Mouse (Mus musculus) activated CD4-positive, CD25-positive, alpha-beta regulatory T cell, adult 4 months (primary cell): ENCODE measurements around the gene Chka. TPM values are rescaled to one million over a fixed set of nuclear protein-coding genes. Genes with fewer than 3 reads are reported as not detected.

Source experiments
- ATAC-seq: one replicate; pipeline ENCODE4 v1.8.0; 2017
- polyA plus RNA-seq, 2 experiments: library from polyadenylated mRNA; unstranded; fragments of 100-300 nt; shearing (Covaris generic); gene quantifications; one replicate each; pipeline ENCODE4 v1.2.1; 2017

Chka gene
- polyA plus RNA-seq, 2 experiments from 2014 or later = 3.0 to 3.2 TPM

DNA sequence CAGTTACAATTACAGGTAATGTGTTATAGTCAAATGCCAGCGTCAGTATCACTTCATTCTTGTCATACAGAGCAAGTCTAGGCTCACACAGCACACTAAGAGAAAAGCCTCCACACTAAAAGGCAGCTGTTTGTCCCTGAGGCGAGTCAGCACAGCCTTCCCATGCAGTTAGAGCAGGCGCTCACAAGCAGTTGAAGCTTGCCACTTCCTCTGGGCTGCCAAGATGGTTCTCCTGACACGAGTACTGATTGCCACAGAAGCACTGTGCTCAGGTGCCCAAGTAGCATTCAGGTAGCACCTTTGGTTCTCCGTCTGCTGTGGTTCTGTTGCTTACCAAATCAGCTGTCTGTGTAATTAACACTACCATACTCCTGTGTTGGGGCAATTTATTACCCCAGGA, 37.5 kb downstream of the Chka start:
- ATAC-seq = no peak

DNA sequence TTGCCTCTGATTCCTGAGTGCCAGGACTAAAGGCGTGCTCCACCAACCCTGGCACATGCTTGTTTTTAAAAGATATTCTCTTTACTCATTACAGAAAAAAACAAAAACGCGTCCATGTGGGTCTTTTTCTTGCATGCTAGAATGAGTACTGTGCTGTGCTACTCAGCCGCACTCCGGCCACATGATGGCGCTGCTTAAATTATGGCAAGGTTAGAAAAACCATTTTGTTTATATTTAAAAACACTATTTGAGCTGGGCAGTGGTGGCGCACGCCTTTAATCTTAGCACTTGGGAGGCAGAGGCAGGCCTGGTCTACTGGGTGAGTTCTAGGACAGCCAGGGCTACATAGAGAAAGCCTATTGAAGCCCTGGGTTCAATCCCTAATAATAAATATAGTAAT, 38.6 kb downstream of the Chka start:
- no peak for ATAC-seq

DNA sequence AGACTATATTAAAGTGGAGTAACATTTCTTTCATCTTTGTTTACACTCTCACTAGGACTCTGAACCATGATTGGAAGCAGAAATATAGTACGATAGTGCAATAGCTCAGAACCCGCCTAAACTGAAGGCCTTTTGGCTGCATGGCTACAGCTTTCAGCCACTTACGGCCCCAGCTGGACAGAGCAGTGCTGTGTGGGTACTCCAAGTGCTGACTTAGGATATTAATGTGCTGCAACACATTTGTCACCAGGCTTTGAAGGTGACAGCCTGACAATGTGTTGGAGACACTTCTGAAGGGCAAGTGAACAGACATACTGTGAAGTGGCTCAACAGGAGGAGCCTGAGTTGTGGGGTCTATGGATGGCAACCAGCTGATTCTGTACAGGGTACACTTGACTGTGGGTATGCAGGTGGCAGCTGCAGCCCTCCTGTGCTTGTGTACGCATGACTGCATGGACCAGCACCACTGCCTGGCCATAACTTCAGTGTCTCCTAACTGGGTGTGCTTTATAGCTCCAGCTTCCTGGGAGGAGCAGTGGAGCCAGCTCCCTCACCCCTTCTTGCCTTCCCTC, 42.1 kb downstream of the Chka start:
- no peak for ATAC-seq

DNA sequence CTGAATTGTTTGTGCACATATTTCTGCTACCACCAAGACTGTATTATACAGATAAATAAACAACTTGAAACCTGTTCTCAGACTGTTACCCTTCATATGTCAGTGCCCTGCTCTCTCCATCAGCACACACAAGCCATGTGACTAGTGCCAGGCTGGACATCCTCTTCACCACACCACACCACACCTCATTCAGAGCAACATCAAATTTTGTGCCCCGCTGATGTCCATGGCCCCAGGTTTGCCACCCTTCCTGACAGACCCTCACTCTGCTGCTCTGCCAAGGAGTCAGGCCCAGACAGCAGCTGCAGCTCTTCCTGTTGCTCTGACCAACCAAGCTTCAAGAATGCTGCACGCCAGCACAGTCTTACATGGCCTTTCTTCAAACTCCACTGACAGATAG, 42.7 kb downstream of the Chka start:
- ATAC-seq = no peak

DNA sequence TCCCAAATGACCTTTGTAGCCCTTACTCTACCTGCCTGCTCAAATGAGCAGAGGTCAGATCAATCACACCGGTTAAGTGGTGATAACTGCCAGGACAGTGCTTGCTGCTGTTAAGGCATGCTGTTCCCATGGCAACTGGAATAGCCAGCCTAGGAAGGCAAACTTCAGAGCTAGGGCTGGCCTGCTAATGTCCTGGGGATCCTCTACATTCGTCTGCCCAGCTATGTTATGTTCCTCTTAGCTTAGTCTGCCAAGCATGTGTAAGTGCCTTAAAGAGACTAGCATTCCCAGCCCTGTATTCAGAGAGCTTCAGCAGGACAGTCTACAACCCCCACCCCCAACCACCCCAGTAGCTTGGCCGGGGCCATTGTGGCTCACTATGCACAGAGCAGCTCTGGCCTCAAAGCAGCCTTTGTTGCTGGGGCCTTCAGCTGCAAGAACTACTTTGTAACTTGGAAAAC, 43.6 kb downstream of the Chka start:
- no peak for ATAC-seq

DNA sequence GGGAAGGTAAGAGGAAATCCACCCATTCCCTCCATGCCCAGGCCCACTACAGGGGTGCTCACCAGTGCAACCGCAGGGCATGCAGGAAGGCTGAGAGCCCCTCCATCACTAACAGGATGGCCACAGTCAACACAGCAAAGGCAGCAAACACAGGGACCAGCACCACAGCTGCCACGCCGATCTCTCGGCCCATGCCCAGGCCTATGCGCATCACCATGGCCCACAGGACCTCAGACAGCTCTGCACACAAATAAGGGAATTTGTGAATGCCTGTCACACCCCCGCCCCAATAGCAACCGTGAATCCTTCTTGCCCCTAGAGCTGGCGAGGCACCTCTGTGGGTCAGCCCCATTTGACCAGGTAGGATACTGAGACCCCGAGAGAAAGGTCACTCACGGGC, 44.6 kb downstream of the Chka start:
- no peak for ATAC-seq

DNA sequence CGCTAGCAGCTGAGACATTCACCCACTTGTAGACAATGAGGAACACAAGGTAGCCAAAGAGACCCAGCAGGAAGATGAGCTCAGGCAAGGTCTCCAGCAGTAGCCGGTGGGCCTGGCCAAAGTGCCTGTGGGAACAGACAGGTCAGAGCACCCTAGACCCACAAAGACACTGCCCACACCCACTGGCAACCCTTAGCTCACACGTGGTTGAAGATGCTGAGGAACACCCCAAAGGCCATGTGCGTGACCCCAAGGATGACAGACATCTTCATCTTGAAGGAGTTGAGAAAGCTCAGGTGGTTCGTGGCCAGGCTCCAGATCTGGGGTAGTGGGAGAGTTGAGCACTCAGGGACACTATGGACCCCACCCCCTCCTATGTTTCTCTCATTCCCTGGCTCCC, 46.0 kb downstream of the Chka start:
- ATAC-seq = no peak

DNA sequence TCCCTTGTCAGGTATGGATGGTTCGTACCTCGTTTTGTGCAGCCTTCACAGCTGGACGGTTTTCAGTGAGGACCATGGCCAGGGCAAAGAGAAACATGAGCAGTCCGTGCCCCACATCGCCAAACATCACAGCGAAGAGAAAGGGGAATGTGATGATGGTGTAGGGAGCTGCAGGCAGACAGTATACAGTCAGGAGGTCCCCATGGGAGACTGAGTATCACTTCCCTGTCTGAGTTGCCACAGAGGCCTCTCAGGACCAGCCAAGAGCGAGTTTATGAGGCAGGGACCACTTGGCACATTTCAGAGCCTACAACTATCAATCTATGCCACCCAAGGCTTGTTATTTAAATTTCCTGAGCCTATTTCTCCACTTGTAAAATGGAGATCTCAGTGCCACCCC, 47.4 kb downstream of the Chka start:
- no peak for ATAC-seq

DNA sequence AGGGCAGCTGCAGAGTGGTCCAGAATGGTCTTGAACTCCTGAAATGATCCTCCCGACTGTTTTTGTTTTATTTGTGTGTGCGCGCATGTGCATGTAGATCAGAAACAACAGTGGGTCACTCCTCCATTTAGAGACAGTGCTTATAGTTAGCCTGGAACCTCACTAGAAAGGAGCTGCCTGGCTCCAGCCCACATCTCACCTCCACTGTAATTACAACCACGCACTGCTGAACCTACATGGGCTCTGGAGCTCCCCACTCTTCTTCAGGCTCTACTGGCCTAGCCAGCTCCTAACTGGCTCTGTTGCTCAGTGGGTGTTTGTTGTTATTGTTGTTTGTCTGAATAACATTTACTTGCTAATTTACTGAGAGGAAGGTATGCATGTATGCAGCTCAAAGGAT, 48.0 kb downstream of the Chka start:
- ATAC-seq = no peak

DNA sequence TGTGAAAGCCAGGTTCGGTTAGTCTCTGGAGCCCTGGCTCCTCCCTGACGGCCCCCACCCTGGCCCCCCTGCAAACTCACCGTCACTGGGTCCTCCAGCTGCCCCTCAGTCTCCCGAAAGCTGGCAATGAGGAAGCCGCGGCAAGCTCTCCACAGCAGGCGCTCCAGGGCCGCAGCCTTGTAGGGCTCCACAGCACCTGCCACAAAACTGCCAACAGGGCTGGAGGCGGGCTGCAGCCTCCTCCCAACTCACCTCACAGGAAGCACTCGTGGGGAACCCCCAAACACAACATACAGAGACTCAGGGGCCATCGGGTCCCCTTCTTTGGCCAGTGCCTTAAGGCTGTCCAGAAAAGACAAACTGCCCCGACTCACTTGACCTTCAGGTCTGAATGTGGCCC, 51.4 kb downstream of the Chka start:
- ATAC-seq = no peak

DNA sequence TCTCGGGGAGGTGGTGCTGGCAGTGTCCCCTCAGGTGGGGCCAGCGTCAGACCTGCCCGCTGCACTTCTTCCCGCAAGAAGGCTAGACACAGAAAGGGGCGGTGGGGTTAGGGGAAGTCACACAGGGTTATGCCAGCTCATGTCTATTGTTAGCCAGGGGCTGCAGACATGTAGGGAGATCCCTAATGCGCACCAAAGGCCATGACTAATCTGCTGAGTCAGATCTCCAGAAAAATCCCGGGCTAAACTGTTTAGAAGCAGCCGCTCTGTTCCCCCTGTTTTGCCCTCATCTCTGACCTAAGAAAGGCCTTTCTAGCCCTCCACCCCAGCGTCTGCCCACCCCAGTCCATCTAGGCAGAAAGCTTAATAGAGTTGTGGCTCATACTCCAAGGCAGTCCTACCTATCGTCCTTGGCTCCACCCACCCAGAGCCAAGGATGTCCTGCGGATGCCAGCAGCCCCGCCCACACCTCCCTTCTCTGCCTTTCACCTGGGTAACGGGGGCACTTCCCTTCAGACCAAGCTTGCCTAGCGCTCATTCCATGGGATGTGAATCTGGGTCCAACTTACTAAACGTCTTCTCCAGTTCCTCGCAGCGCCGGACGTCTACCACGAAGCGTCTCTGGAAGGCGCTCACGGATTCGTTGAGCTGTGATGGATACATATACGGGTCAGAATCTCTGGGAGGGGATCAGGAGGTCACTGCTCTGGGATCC, 52.2 kb downstream of the Chka start:
- ATAC-seq = no peak

DNA sequence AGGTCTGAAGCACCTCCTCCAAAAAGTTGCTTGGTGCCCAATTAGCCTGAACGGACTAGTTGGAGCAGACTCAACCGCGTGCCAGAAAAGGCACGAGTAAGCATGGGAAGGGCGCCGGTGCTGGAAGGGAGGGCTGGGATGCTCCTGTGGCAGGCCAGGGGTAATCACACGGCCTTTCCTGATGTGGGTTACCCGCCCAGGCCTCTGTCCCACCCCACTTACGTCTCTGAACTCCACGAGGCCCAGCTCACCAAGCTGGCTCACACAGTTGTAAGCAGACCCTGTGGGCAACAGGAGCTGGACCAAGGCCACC, 52.7 kb downstream of the Chka start:
- ATAC-seq = no peak

DNA sequence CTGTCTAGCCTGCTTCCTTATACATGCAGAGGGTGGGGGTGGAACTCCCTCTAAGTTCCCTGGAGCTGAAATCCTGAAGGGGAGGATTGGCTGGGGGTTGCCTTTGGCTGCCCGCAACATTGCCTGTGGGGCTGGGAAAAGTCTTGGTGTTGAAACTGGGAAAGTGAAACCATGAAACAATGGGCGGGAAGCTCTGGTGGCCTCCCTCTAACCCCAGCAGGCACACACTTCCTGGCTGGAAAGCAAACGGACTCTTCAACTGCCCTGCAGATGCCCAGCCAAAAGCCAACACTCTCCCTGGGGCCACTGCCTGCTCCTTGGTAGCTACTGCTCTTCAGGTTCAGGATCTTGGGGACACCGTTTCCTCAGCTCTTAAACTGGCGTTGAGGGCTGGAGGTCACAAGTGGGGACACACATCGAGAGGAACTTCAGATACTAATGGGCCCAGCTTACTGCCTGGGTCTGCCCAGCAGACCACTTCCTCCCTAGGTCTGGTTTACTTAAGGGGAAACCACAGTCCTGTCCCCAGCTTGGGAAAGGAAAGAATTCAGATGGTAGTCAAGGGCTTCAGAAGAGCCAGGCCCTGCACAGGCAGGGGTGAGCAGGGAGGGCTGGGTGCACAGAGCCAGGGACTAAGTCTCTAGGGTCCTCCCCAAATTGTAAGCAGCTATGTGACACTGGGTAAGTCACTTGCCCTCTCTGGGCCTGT, 53.8 kb downstream of the Chka start:
- ATAC-seq = no peak

DNA sequence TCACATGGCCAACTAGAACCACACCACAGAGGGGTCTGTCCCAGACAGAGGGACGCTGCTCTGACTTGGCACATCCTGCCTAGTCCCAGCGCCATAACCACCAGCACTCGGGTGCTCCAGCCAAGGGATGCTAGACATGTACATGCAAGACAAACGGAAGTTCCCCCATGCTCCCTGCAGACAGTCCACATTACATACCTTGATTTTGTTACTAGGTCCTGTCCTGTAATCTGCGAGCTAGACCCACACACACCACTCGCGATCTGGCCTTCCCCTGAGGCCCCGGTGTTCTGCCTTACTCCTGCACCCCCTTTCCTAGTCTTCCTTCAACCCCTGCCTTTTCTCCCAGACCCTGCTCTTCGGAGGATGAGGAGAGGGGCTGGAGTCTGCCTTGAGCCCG, 54.8 kb downstream of the Chka start:
- peak; percentile 38 for ATAC-seq

DNA sequence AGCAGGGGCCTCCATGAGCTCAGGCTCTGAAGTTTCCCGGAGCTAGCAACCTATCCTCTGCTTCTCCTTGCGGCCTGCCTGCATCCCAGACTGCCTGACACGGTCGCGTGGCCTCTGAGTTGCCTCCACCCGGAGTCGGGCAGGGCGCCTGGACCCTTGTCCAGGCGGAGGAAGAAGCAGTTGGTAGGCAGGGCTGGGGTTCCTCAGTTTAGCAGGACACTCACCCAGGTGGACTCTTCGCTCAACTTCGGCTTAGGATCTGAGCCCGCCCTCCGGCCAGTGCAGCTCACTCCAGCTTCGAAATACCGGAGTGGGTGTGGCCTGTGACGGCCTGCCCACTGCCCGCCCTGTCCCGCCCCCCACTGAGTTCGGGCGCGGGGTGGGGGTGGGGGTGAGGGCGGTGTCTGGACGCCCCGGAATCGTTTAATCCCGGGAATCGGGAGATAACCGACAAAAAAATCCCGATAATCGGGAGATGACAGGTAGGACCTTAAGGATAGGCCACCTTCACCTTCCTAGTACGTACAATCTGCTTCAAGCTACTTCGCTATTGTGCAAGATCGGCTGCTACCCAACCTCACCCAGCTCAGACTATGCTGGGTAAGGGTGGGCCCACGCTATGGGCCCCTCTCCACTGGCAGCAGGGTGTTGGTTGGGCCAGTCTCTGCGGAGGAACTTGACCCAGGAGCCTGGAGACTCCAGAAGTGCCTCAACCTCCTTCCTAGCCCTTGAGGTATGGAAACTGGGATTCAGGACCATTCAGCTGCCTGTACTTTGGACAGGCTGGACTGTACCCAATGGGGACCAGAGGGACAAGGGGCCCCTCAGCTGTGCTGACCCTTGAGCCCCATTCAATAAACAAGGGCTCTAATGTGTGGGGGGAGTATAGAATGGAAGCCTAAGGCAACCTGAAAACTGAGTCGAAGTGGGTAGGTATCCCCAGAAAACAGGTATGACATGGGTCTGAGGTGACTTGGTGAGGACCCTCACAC, 55.5 kb downstream of the Chka start, which contains the start of gene Tcirg1:
Tcirg1 (minus strand) TSS at position 339 of the 992 bp plus-strand sequence.
- ATAC-seq = peak; percentile 45

DNA sequence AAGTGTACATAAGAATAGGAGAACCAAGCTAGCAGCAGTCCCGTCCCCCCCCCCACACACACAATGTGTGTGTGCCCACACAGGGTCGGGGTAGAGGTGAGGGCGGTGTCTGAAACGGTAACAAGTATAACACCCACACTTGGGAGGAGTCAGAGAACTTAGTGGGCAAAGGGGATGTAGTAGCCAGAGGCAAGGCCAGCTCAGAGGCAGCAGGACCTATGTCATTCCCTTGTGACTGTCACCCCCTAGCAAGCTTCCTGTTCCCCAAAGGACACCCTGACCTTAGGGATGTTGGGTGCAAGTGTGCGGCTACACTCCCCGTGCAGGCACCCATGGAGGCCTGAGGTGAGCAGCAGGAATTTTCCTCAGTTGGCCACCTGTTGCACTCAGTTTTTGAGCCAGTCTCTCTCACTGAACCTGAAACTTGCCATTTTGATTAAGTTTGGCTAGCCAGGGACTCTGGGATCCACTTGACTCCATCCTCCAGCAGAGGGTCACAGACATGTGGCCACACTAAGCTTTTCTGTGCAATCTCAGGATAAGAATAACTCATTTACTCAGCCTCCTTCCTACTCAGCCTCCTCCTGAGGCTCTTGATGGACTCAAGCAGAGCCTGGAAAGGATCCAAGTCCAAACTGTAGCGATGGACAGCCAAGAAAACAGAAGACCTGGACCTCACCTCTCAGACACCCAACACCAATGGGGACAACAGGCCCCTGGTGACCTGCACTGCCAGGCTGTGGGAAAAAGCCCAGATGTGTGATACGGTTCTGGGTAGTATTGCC, 56.5 kb downstream of the Chka start:
- no peak for ATAC-seq

DNA sequence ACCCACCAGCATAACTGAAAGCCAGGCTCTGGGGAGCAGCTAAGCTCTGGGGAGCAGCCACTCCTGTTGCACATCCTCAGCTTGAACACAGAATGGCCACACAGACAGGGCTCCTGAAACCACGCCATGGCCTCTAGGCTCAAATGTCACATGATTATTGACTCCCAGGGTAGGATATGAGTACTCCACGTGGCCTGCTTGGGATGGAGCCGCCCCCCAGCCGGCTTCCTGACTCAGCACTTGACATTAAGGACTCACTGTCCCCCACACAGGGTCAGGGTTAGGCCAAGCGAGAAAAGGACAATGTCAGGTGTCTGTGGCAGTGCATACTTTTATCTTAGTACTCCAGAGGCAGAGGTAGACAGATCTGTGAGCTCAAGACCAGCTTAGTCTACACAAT, 58.6 kb downstream of the Chka start:
- no peak for ATAC-seq

DNA sequence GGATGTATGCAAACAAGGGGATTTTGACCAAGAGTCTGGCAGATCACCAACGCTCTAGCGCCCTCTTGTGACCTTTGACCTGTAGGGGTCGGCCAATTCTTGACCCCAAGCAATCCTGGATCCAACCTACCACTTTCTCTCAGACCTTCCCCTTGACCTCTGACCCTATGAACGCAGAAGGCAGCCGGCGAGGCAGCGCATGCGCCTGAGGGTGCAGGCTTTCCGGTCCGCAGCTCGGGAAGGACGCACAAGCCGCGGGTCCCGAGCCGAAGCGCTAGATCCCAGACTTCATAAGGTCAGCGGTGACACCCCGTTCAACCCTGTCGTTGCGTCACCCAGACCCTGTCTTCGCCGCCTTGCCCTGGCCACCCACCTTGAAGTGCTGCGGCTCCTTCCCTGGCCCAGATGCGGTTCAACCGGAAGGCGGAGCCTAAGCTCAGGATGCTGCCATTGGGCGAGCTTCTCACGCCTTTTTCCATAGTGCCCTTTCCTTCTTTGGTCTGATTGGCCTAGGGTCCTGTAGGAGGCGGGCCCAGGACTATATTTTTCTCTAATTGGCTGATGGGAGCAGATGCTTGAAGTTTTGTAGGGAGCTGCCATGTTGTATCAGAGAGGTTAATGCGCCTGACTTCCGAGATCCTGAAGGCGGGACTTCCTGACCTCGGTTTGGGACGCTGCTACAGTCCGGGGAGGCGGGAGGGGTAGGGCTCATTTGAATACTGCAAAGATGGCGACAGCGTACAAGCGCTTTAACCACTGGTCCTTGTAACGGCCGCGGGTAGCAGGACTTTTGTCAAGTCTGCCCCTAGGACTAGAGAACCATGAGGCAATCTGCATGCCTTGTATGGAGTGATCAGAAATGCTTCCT, 61.0 kb downstream of the Chka start, which contains the start of gene Ndufs8:
Ndufs8 (minus strand) TSS at position 438 of the 868 bp plus-strand sequence.
- peak; percentile 98 for ATAC-seq

DNA sequence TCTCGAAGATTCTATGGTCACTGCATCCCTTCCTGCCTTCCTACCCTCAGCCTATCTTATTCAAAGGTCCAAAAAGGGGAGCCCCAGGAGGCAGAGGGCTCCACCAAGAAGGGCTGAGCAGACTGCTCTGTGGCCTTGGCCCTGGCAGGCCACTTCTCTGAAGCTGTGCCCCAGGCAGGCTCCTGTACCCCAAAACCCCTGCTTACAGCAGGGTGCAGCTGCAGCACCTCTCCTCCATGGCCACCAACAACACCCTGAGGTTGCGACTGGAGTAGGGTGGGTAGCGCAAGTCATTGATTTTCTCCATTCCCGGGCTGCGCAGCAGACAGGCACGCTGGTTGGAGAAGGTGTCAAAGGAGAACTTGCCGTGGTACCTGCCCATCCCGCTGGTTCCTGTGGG, 62.1 kb downstream of the Chka start:
- no peak for ATAC-seq

DNA sequence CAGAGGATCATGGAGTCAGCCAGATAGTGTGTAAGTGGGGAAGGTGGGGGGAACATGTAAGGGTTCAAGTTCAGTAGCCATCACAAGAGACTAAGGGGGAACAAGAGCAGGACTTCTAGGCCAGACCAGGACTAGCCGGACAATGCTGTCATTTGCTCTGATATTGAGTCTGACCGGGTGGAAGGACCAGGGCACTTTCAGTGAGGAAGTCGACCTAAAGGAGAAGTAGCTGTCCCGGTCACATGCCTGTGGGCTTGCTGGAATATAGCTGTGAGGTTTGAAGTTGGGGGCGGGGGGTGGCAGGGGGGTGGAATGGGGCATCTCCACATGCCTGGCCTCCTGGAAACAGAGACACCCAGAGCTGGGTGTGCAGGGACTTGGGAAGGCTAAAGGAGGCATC, 63.0 kb downstream of the Chka start:
- ATAC-seq = no peak

DNA sequence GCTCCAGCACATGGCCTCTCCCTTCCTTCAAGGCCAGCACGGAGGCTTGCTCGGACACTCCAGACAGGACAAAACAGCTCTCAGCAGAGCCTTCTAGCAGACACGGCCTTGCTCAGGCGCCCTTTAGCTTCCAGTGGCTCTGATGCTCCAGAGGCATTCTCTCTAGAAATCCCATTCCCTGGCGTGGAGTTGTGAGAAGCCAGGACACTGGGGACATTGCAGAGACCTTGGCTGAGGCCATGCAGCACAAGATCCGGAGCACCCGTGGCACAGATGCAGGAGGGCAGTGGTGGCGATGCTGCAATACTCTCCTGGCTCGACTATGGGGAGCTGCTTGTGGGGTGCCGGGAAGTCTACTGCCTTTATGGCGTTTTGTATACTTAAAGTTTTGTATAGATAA, 65.2 kb downstream of the Chka start:
- ATAC-seq = no peak
